Mouse (Mus musculus): ENCODE results near the gene Pld5.

The Pld5 gene

DNA sequence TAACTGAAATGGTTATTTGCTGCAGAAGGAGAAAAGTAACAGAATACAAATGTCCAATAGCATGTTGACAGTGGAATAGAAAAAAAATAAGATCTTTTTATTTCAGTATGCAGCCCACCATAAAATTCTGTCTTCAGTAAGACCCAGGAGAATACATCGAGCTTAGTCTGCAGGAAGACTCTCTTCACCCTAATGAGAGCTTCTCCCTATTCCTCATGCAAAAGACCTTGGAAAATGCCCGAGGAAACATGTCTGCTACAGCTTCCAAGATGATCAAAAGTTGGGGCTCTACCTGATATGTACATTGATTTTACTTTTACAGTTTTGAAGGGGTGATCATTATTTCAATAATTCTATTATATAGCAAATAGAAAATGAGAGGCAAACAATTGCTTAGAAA, 108.0 kb downstream of the Pld5 start:
- DNase-seq = no peak

DNA sequence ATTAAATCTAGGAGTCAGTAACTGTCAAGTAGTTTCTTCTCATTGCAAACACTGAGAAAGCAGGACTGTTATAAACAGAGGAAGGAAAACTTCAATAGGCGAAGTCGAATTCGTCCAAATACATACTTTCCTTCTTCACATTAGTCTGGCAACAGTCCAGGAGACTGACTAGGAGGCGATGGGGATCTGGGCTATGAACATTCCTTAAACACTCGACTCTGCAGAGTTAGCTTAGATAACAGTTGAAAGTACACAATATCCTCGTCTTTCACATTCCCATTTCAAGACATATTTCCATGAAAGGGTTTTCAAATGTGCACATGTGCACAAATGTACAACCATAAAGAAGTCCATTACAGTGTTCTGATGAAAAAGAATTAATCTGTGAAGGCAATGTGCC, 129.8 kb downstream of the Pld5 start:
- no peak for DNase-seq

DNA sequence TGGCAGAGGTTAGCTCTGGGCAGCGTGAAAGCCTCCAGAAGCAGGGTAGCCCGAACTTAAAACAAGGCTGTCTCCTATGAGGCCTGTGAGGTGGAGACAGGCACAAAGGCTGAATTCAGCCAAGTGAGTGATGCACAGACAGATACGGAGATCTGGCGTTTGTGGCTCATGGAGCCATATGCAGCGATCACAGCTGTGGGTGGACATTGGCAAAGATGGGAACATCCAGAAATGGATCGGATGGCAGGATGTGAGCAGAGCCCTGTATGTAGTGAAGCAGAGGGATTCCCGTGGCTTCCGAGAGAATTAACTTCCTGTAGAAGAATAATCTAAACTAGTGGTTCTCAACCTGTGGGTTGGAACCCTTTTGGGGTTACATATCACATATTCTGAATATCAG, 140.7 kb downstream of the Pld5 start:
- no peak for DNase-seq

DNA sequence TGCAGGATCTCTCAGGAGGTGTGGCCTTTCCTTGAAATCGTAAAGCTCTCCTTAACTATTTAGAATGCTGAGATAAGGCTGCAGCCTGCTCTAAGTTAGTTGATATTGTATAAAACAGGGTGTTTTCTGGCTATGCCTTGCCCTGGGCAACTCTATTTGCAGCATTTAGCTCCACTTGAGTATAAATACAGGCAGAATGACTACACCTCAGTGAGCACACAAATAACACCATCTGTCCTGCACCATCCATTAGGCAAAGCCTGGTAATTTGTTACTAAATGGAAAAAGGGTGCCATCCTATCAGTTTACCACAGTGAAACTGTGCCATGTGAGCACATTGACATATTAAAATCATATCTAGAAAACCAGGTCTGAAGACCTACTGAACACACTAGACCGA, 149.3 kb downstream of the Pld5 start:
- DNase-seq = no peak

DNA sequence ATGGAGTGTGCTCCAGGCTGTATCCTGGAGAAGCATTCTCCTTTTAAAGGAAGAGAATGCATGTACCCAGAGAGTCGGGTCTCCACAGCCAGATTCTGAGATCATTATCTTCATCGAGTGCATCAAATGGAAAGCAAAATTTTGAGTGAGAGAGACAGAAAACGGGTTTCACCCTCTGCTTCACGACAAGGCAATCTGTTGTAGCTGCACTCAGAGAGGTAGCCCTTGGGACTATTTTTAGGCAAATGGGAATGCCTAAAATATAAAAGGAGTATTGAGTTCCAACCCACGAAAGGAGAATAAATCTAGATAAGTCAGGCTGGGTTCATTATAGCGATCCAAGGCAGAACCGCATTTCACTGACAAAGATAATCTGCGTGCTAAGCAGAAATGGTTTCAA, 150.7 kb downstream of the Pld5 start:
- DNase-seq = no peak

DNA sequence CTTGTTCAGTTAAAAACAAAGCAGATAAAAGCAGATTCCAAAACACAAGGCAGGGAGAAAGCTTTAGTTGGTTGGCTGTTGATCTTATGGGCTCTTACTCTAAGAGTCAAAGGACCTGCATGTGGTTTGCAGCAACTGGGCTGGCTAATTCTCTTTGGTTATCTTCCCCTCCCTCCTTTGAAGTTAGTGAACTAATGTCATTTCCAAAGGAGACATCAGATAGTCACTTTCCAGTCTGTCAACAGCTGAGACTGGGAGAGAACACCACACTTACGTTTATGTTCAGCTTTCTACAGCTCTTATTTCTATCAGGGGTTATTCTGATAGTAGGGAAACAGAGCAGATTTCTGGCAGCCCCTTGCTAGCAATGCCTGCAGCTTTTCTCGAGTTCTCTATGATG, 151.3 kb downstream of the Pld5 start:
- no peak for DNase-seq

DNA sequence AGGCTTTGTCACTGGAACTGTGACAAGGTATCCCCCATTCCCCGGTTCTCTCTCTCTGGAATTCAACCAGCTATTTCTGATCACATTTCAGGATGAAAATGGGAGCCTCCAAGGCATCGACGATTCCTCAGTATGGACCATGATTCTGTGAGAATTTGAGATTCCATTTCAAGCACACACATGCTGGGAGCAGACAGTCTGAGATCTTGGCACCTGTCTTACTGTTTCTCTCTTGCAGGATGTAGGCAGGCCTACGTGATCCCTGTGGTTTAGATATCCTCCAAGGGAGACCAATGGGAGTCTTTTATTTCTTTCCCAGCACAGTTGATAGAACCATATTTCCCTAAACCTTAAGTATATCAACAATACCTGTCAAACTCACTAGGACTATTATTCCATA, 159.5 kb downstream of the Pld5 start:
- no peak for DNase-seq

DNA sequence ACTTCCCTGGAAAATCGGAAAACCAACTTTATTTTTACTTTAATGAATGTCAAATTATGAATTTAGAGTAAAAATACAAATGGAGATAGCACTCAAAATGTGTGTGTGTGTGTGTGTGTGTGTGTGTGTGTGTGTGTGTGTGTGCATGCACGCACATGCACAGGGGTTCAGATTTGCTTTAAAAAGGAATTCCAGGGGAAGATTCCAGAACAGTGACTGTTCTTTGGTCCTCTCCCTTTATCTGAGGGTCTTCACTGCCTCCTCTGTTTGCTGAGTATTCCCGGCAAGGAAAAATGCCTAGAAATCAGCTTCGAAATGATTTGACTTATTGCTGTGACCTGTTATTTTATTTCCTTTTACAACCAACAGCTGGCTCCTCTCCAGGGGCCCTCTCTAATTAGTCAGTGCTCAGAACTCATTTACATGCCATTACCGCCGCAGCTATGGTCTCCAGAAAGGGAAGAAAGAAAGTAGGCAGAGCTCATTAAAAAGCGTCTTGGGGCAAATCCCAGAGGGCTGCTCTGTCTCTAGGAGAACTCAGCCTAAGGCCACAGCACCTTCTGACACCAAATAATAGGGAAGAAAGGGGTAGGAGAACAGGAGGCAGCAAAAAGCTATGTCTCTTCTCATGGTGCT, 176.3 kb downstream of the Pld5 start:
- no peak for DNase-seq

DNA sequence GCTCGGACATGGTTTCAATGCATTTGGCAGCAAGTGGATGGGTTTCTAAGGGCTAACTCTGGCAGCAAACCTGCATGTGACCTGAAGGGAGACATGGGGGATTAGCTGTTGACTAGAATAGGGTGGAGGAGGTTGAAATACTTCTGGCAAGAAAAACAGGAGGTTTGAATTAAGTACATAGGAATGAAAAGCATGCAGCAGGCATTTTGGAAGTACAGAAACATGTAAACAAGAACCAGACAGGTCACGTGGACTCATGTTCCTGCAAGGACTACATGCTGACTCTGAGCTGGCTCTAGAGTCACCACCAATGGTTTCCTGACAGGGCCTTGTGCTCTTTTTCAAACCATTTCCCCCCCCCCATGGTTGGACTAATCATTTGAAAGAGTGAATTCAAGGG, 183.0 kb downstream of the Pld5 start:
- no peak for DNase-seq

DNA sequence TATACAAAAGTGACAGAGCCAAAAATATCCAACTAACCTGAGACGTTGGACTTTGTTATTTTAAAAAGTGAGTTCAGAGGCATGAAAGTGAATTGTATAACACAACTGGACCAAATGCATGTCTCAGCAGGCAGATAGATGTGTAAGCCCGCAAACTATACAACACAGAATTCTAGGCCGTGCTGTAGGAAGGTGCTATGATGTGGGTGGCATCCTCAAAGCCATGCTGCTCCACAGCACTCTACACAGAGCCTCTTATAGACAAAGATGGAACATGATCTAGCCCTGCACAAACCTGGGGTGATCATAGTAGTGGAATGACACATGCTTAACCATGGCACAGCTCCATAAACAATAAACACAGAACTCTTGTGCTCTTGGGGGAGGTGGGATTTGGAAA, 185.7 kb downstream of the Pld5 start:
- DNase-seq = no peak

DNA sequence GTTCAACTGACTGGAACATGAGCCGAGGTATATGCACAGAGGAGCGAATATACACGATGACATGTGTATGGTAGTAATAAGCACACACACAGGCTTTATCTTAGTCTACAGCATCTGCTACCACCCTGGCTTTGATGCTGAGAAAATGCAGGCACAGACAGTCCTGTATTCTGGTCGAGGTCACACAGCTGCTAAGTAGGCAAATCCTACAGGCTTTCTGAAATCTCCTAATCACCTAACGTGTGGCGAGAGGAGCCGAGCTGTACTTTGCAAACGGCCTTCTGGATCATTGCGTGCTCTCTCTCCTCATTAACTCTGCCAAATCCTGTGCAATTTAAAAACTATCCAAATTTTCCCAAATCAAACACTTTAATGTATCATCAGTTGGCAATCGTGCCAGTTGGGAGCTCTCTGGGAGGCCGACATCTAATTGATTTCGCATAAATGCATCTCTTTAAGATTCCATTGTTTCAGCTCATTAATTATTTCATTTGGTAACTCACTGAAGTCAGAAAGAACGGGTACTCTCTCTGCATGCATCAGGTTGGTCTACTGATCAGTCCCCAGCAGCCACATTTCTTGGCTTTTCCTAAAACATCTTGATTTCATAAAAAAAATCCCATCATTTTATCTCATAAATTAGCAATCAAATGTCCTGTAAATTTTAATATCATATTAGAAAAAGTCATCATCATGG, 189.0 kb downstream of the Pld5 start:
- no peak for DNase-seq

DNA sequence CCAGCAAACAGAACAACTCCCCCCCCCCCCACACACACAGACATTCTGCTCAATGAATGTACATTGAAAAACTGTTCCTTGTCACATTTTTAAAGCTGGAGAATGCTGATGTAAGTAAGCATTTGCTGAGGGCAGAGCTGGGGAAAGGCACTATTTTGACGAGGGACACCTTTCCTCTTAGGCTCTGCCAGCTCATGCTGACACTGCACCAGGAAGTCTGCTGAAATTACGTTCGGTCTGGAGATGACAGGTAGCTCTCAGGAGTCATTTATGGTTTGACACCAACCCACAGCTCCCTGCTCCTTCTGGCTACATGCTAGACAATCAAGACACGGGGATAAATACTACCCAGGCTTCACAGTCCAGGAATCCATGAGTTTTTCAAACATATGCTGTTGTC, 192.8 kb downstream of the Pld5 start:
- DNase-seq = no peak

DNA sequence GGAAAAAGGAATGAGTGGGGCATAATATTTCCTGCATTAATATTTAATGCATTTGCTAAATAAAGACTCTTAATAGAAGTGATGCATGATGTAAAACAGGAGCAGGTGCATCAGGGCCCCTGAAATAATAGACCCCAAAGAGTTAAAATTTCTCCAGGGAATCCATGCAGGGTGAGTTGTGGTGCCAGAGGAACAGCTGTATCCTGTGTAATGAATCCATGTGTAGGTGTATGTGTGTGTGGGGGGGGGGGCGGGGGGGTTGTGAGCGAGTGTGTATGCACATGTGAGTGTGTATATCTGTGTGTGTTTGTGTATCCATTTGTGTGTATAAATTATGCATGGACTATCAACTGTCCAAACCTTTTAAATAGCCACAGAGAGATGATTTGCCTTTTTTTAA, 194.1 kb downstream of the Pld5 start:
- no peak for DNase-seq

DNA sequence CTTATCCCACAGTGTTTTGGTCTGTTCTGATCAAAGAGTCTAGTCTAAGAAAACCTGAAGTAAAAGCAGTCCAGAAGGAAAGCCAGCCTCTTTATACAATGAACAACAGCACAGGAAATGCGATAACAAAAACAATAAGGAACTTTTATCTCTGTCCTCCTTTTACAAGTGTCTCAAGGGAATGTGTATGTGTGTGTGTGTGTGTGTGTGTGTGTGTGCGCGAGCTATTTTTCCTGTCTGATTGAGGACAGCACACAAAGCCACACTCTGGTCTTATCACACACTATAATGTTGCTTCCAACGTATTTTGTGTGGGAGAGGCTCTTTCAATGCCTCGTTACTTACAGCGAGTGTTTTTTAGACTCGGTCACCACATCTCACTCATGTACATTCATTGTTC, 196.7 kb downstream of the Pld5 start:
- no peak for DNase-seq

DNA sequence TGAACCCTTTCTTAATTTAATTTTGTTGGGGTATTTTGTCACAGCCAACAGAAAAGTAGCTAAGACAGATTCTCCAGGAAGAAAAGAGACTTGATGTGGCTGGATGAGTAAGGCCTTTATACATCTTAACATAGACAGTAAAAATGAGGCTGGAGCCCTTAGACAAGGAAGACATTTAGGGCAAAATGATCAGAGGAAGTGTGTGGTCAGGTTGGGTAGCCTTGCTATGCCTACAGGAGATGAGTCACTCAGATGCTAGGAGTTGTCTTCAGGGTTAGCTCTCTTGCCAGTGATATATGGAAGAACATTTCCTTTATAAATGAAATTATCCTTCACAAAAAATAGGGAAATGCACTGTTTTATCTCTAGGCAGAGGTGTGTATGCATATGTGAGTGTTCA, 198.3 kb downstream of the Pld5 start:
- no peak for DNase-seq

DNA sequence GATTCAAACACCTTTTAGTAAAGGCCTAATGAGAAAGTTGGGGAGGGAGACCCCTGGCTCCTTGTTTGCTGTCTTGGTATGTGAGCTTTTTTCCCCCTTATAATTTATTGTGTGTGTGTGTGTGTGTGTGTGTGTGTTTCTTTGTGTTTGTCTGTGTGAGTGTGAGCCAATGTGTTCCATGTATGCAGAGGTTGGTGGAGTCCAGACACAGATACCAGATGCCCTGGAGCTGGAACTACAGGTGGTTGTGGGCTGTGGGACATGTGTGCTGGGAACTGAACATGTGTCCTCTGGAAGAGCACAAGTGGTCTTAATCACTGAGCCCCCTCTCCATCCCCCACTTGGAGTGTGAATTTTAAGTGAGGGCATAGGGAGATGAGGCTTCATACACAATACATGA, 199.3 kb downstream of the Pld5 start:
- DNase-seq = no peak

DNA sequence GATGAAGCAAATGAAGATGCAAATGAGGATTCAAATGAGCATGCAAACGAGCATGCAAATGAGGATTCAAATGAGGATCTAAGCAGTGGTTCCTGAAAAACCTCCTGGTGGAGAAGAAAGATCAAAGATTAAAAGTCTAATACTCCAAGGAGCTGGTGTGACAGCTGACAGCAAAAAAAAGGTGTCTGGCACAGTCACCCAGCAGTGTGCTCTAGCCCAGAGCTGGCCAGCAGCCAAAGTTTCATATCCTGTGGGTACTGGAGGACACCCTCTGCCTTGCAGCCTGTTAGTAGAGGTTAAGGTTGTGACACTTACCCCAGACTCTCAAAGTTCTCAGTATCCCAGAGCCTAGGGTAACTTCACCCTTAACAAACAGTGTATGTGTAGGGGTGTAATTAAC, 199.7 kb downstream of the Pld5 start:
- DNase-seq = peak; percentile 15 to 46

DNA sequence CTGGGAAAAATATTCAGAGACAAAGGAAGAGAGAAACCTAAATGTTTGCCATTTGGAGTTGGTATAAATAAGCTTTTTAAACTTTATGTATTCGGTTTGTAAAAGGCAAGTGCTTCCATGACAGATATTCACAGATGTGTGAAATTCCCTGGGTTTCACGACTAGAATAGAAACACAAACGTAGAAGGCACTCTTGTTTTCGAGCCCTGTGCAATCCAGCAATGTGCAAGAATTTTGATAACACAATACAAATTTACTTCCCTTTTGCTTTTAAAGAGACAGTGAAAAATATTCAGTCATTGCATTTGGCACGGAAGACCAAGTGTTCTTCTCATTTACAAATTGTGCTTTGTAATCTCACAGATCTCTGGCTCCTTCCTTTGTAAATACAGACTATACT, 200.6 kb downstream of the Pld5 start:
- DNase-seq = no peak

DNA sequence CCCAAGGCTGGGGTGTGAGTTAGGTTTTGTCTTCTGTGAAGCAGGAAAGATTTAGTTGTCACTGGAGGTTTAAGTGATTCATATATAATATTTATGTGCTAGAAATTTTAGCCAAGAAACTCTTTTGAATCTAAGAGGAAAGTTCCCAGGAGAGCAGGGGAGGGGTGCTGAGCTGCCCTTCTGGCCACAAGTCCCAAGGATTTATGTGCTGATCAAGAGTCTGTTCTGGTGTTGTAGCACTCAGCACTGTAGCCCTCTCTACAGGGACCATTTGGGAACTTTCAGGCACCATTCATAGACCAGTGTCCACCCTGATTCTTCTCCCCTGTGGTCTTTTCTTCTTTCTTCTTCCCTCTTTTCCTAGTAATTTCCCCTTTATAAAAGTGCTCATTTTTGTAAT, 209.8 kb downstream of the Pld5 start:
- DNase-seq = no peak

DNA sequence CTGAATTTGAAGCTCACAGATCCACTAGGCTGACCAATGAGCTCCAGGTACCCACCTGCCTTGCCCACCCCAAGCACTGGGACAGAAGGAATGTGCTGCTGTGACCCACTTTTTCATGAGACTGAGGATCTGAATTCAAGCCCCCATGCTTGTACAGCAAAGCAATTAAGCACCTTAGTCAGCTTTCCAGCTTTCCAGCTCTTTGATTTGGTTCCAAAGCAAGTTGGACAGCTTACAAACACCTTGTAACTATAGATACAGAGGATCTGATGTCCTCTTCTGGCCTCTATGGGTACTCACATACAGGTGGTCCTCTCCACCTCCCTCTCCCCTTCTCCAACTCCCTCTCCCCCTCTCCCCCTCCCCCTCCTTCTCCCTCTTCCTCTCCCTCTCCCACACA, 210.6 kb downstream of the Pld5 start:
- DNase-seq = no peak

DNA sequence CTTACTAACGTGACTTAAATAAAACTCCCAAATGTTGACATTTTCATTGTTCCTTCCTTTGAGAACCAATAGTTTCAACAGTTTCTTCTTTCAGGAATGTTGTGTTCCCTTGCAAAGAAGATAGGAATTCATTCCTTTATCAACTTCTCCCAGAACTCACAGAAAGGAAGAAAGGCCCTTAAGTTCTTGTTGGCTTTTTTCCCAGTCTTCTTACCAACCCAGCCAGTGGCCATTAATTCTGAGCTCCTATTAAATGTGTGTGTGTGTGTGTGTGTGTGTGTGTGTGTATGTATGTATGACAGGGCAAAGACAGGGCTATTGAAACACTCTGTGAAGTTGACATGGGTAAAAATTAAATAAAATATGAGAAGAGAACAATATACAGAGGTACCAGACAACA, 221.5 kb downstream of the Pld5 start:
- no peak for DNase-seq

DNA sequence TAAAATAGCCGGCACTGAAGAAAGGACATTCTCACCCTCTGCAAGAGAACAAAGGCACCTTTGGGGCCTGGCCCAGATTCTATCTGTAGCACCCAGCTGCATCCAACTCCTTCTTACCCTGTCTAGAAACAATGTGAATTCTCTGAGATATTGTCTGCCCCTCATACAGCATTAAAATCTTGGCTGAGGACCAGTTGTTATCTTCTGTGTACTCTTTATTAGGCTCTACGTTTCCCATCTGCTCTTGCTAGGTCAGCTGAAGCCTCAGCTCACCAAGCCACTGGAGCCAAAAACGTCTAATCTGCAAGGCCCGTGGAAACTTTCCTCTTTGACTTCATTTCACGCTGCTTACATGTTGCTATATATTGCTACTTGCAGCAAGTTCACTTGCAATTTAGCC, 228.1 kb downstream of the Pld5 start:
- DNase-seq = no peak

DNA sequence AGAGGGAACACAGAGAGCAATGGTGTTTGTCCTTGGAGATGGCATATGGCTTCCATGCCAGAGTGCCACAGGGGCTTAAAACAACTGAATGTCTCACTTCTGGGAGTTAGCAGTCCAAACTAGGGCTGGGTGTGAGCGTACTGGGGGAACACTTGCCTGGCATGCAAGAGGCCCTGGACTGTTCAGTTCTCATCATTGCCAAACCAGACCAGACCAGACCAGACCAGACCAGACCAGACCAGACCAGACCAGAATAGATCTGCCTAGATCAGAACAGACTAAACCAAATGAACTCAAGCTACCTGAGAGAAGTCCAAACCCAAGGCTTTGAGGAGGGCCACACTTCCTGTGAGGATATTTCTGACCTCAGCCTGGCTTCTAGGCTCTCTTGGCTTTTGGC, 228.7 kb downstream of the Pld5 start:
- no peak for DNase-seq

DNA sequence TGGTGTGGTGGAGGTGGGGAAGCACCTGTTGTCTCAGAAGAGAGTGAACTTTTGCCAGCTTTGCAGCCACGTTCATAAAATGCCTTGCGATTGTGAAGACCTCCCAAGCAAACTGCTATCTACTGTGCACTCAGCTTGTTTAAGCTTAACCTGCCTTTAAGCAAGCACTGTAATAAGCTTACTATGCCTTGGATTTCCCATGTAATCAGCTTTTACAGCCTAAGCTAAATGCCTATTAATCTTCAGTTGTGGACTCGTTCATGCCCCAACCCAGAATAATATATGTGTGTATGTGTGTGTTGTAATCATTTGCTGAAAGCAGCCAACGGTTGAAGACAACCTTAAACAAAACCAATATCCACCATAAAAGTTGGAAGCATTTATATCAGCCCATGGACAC, 232.1 kb downstream of the Pld5 start:
- no peak for DNase-seq

DNA sequence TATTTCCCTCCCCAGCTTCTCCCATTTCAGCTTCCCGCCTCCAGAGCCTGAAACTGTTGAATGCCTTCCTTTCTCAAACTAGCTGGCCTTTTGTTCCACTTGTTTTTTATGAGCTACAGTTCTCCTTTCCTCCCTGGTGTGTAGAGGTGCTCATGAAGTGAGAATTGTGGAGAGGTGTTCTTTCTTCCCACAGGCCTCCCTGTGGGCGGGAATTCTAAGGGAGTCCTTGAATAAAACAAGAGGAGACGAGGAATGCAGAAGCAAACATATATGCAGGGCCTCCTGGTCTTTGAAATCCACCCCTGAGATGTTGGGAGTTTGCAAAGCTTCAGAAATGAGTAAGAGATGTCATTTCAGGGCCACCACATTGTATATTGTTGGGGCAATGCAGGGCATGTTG, 235.2 kb downstream of the Pld5 start:
- DNase-seq = no peak

Data from lung, adult 18-20 months (tissue).